Mouse (Mus musculus) limb, embryonic 13.5 days (tissue): Measurements from ENCODE around the gene 2200002J24Rik. TPM values are rescaled to one million over a fixed set of nuclear protein-coding genes. Genes with fewer than 3 reads are reported as not detected.
A peak's percentile ranks its signal among the peaks of the same experiment; 100 is the strongest.

Source experiments
- ATAC-seq: fragments of 200-750 bp; cut with Nextera tagmentation; 2 replicates; pipeline ENCODE4 v1.8.0; 2017; ENCODE audit warnings: low read depth, moderate number of reproducible peaks, moderate TSS enrichment; ENCODE audit not compliant: low FRiP score
- H3K27ac ChIP-seq: fragments of 300-500 bp; sonication (generic); 2 replicates; pipeline ENCODE4 v1.5.1; 2015; ENCODE audit warnings: inconsistent platforms, mild to moderate bottlenecking, moderate library complexity
- H3K27me3 ChIP-seq: fragments of 300-500 bp; sonication (generic); 2 replicates; pipeline ENCODE4 v1.6.1; 2015; ENCODE audit warnings: mild to moderate bottlenecking, inconsistent platforms
- H3K36me3 ChIP-seq: fragments of 300-500 bp; sonication (generic); 2 replicates; pipeline ENCODE4 v1.6.1; 2015; ENCODE audit warnings: inconsistent platforms, mild to moderate bottlenecking, moderate library complexity
- H3K4me1 ChIP-seq: fragments of 300-500 bp; sonication (generic); 2 replicates; pipeline ENCODE4 v1.6.1; 2015; ENCODE audit warnings: inconsistent platforms
- H3K4me2 ChIP-seq: fragments of 300-500 bp; sonication (generic); replicated peaks from 2 replicates; pipeline ENCODE4 v1.6.1; 2015; ENCODE audit warnings: inconsistent platforms, mild to moderate bottlenecking, moderate library complexity
- H3K4me3 ChIP-seq: fragments of 300-500 bp; sonication (generic); 2 replicates; pipeline ENCODE4 v1.5.1; 2015; ENCODE audit warnings: moderate library complexity, mild to moderate bottlenecking, inconsistent platforms
- H3K9ac ChIP-seq: fragments of 300-500 bp; sonication (generic); 2 replicates; pipeline ENCODE4 v1.6.1; 2015; ENCODE audit warnings: mild to moderate bottlenecking, inconsistent platforms
- H3K9me3 ChIP-seq: fragments of 300-500 bp; sonication (generic); 2 replicates; pipeline ENCODE4 v1.6.1; 2016; ENCODE audit warnings: inconsistent platforms
- WGBS: fragments of 180-500 bp; shearing (Covaris S2); methylation state at CpG from one replicate; pipeline ENCODE4 v1.1.7; 2015; 5-methylcytosine and 5-hydroxymethylcytosine counted together
- polyA plus RNA-seq: library from polyadenylated mRNA; unstranded; fragments of >200 nt; fragmentation: Nextera tagmentation; extraction: Ambion mirVana; gene quantifications from 2 replicates; pipeline ENCODE4 v1.2.1, GENCODE M21; 2015

Gene 2200002J24Rik
- polyA plus RNA-seq: not detected in 2 replicates

- no peaks in the 10 kb centered on the region for H3K27me3 ChIP-seq
- no peak for ATAC-seq
- H3K4me2 ChIP-seq: no peak within 1 kb of the TSS
- no peaks in the 10 kb centered on the region for H3K9me3 ChIP-seq
- no peak within 1 kb of the TSS for H3K4me3 ChIP-seq
- no peak within 1 kb of the TSS for H3K27ac ChIP-seq
- 41% methylated on average over 9 of the region's 9 CpGs for WGBS
- H3K4me1 ChIP-seq: no peaks in the 10 kb centered on the region
- H3K9ac ChIP-seq: no peak within 1 kb of the TSS
- H3K36me3 ChIP-seq: no peaks in the 10 kb centered on the region
These were observed at the start of gene 2200002J24Rik for GRCm38 (mm10) chr7:30698589-30698988. Gene 2200002J24Rik, plus strand, starts transcription at chr7:30698926.

GRCm38 (mm10) chr7:30649591-30650540, 48.9 kb upstream of the 2200002J24Rik start, which contains the start of gene Rbm42:
Gene Rbm42, minus strand, starts transcription at chr7:30650317.
- peak; percentile 99 for ATAC-seq
- H3K4me3 ChIP-seq: peak within 1 kb of the TSS; percentile 94
- 0 out of 2 replicates have a peak within 1 kb of the TSS, but pooled peaks have one; percentile 29 for H3K27ac ChIP-seq
- peaks cover 67% of the 10 kb centered on the region for H3K36me3 ChIP-seq
- H3K9me3 ChIP-seq: no peaks in the 10 kb centered on the region
- WGBS: 1% methylated on average over 59 of the region's 59 CpGs
- no peaks in the 10 kb centered on the region for H3K27me3 ChIP-seq
- peak within 1 kb of the TSS; percentile 87 for H3K4me2 ChIP-seq
- H3K9ac ChIP-seq: peak within 1 kb of the TSS; percentile 97
- H3K4me1 ChIP-seq: peaks cover 11% of the 10 kb centered on the region

GRCm38 (mm10) chr7:30664529-30665200, 34.1 kb upstream of the 2200002J24Rik start, which contains the start of gene Haus5:
Gene Haus5, minus strand, starts transcription at chr7:30664994.
- ATAC-seq: peak; percentile 90
- peak within 1 kb of the TSS; percentile 74 for H3K4me3 ChIP-seq
- under 1% methylated on average over 34 of the region's 34 CpGs for WGBS
- H3K36me3 ChIP-seq: peaks cover 22% of the 10 kb centered on the region
- peak within 1 kb of the TSS; percentile 84 for H3K9ac ChIP-seq
- no peaks in the 10 kb centered on the region for H3K27me3 ChIP-seq
- H3K27ac ChIP-seq: peak within 1 kb of the TSS; percentile 28; the same call in 1 of the 2 replicates
- peaks cover 12% of the 10 kb centered on the region for H3K4me1 ChIP-seq
- H3K9me3 ChIP-seq: no peaks in the 10 kb centered on the region
- H3K4me2 ChIP-seq: peak within 1 kb of the TSS; percentile 80

- 8% methylated on average over 11 of the region's 11 CpGs for WGBS
- Histone ChIP-seq H3K4me2 (peak overlapping the region; percentile 80), H3K27me3 (no peaks in the 10 kb centered on the region), H3K9ac (peak overlapping the region; percentile 84), H3K36me3 (peaks cover 16% of the 10 kb centered on the region), H3K27ac (peak overlapping the region; percentile 28; the same call in 1 of the 2 replicates), H3K4me3 (peak overlapping the region; percentile 74), H3K4me1 (peaks cover 12% of the 10 kb centered on the region), H3K9me3 (no peaks in the 10 kb centered on the region)
- ATAC-seq: 0 out of 2 replicates have a peak, but pooled peaks have one; percentile 35
These were observed 33.4 kb upstream of the 2200002J24Rik start for GRCm38 (mm10) chr7:30665321-30665720.

GRCm38 (mm10) chr7:30669229-30669628, 29.5 kb upstream of the 2200002J24Rik start:
- no peak for ATAC-seq
- Histone ChIP-seq H3K9me3 (no peaks in the 10 kb centered on the region), H3K4me2 (no peak overlapping the region), H3K4me3 (no peak overlapping the region), H3K36me3 (no peaks in the 10 kb centered on the region), H3K4me1 (peaks cover 8% of the 10 kb centered on the region), H3K27me3 (no peaks in the 10 kb centered on the region), H3K9ac (no peak overlapping the region), H3K27ac (no peak overlapping the region)
- WGBS: 42% methylated on average over 3 of the region's 3 CpGs

GRCm38 (mm10) chr7:30671480-30671879, 27.2 kb upstream of the 2200002J24Rik start, which contains the start of gene Pmis2:
Gene Pmis2, minus strand, starts transcription at chr7:30671605.
- Histone ChIP-seq H3K4me3 (no peak within 1 kb of the TSS), H3K4me1 (no peaks in the 10 kb centered on the region), H3K27ac (no peak within 1 kb of the TSS), H3K4me2 (no peak within 1 kb of the TSS), H3K36me3 (no peaks in the 10 kb centered on the region), H3K9ac (no peak within 1 kb of the TSS), H3K27me3 (no peaks in the 10 kb centered on the region), H3K9me3 (no peaks in the 10 kb centered on the region)
- ATAC-seq: no peak
- WGBS: 68% methylated on average over 9 of the region's 9 CpGs

- no peaks in the 10 kb centered on the region for H3K4me1 ChIP-seq
- no peak overlapping the region for H3K9ac ChIP-seq
- no peak overlapping the region for H3K4me2 ChIP-seq
- ATAC-seq: no peak
- H3K36me3 ChIP-seq: no peaks in the 10 kb centered on the region
- H3K27ac ChIP-seq: no peak overlapping the region
- 0 out of 2 replicates have a peak, but pooled peaks cover 3% of the 10 kb centered on the region for H3K27me3 ChIP-seq
- WGBS: 65% methylated on average over 5 of the region's 5 CpGs
- no peak overlapping the region for H3K4me3 ChIP-seq
- H3K9me3 ChIP-seq: peaks cover 5% of the 10 kb centered on the region; the same call in 1 of the 2 replicates
These were observed 20.3 kb upstream of the 2200002J24Rik start for GRCm38 (mm10) chr7:30678263-30678975.

- no peak overlapping the region for H3K27ac ChIP-seq
- no peak overlapping the region for H3K4me3 ChIP-seq
- peaks cover 11% of the 10 kb centered on the region for H3K27me3 ChIP-seq
- no peaks in the 10 kb centered on the region for H3K4me1 ChIP-seq
- no peak overlapping the region for H3K9ac ChIP-seq
- H3K9me3 ChIP-seq: peaks cover 5% of the 10 kb centered on the region; the same call in 1 of the 2 replicates
- no peak overlapping the region for H3K4me2 ChIP-seq
- WGBS: 50% methylated on average over 5 of the region's 5 CpGs
- no peaks in the 10 kb centered on the region for H3K36me3 ChIP-seq
- ATAC-seq: no peak
These were observed 16.8 kb upstream of the 2200002J24Rik start for GRCm38 (mm10) chr7:30681897-30682296.

- H3K36me3 ChIP-seq: no peaks in the 10 kb centered on the region
- no peak overlapping the region for H3K27ac ChIP-seq
- no peak overlapping the region for H3K9ac ChIP-seq
- H3K9me3 ChIP-seq: peaks cover 2% of the 10 kb centered on the region; the same call in 1 of the 2 replicates
- peaks cover 26% of the 10 kb centered on the region for H3K27me3 ChIP-seq
- no peak overlapping the region for H3K4me2 ChIP-seq
- no peaks in the 10 kb centered on the region for H3K4me1 ChIP-seq
- H3K4me3 ChIP-seq: no peak overlapping the region
- ATAC-seq: no peak
- WGBS: 81% methylated on average over 2 of the region's 2 CpGs
These were observed 15.3 kb upstream of the 2200002J24Rik start for GRCm38 (mm10) chr7:30683425-30683824.

- H3K4me3 ChIP-seq: no peak overlapping the region
- no peak overlapping the region for H3K9ac ChIP-seq
- no peaks in the 10 kb centered on the region for H3K36me3 ChIP-seq
- H3K4me2 ChIP-seq: no peak overlapping the region
- H3K9me3 ChIP-seq: no peaks in the 10 kb centered on the region
- H3K27ac ChIP-seq: no peak overlapping the region
- ATAC-seq: no peak
- WGBS: 71% methylated on average over 6 of the region's 6 CpGs
- no peaks in the 10 kb centered on the region for H3K4me1 ChIP-seq
- peaks cover 23% of the 10 kb centered on the region for H3K27me3 ChIP-seq
These were observed 10.4 kb upstream of the 2200002J24Rik start for GRCm38 (mm10) chr7:30688325-30688724.

GRCm38 (mm10) chr7:30698101-30698500, 625 bp upstream of the 2200002J24Rik start:
- no peaks in the 10 kb centered on the region for H3K27me3 ChIP-seq
- no peak overlapping the region for H3K27ac ChIP-seq
- no peak overlapping the region for H3K4me3 ChIP-seq
- H3K9me3 ChIP-seq: no peaks in the 10 kb centered on the region
- no peak for ATAC-seq
- H3K9ac ChIP-seq: no peak overlapping the region
- H3K36me3 ChIP-seq: no peaks in the 10 kb centered on the region
- 59% methylated on average over 5 of the region's 5 CpGs for WGBS
- no peak overlapping the region for H3K4me2 ChIP-seq
- no peaks in the 10 kb centered on the region for H3K4me1 ChIP-seq
